Mouse (Mus musculus): ENCODE measurements around the gene C1rl.
"Not testable (repeated sequence)": the region's sequence is repeated elsewhere in the genome, so short reads cannot be mapped to it uniquely, and the experiment has no call there.

The C1rl gene

GRCm38 (mm10) chr6:124508292-124508691 is 15.4 kb downstream of the C1rl start:
- no peak for DNase-seq

- not testable (repeated sequence) for DNase-seq
These were observed 16.3 kb downstream of the C1rl start for GRCm38 (mm10) chr6:124509192-124509591.

- DNase-seq: no peak
These were observed 19.0 kb downstream of the C1rl start for GRCm38 (mm10) chr6:124511936-124512335.

GRCm38 (mm10) chr6:124512355-124512836 is 19.5 kb downstream of the C1rl start, which contains the start of gene C1ra:
Gene C1ra, plus strand, starts transcription at chr6:124512405.
- DNase-seq: peak; percentile 76

- not testable (repeated sequence) for DNase-seq
These were observed 24.8 kb downstream of the C1rl start for GRCm38 (mm10) chr6:124517733-124518132.

- DNase-seq: not testable (repeated sequence)
These were observed 29.2 kb downstream of the C1rl start for GRCm38 (mm10) chr6:124522082-124522481.

GRCm38 (mm10) chr6:124527881-124528280 is 35.0 kb downstream of the C1rl start:
- DNase-seq: no peak

GRCm38 (mm10) chr6:124531077-124531476 is 38.2 kb downstream of the C1rl start:
- no peak for DNase-seq

- DNase-seq: not testable (repeated sequence)
These were observed 43.4 kb downstream of the C1rl start for GRCm38 (mm10) chr6:124536125-124536829.

GRCm38 (mm10) chr6:124541176-124541575 is 48.3 kb downstream of the C1rl start:
- not testable (repeated sequence) for DNase-seq

- peak; percentile 82 for DNase-seq
These were observed 49.4 kb downstream of the C1rl start, which contains the start of gene C1s1 for GRCm38 (mm10) chr6:124542284-124542683. Gene C1s1, minus strand, starts transcription at chr6:124542359.

GRCm38 (mm10) chr6:124544466-124544865 is 51.6 kb downstream of the C1rl start:
- DNase-seq: peak; percentile 56

- DNase-seq: no peak
These were observed 52.5 kb downstream of the C1rl start for GRCm38 (mm10) chr6:124545425-124545824.

GRCm38 (mm10) chr6:124547979-124548378 is 55.1 kb downstream of the C1rl start:
- DNase-seq: not testable (repeated sequence)

GRCm38 (mm10) chr6:124549023-124549550 is 56.2 kb downstream of the C1rl start:
- no peak for DNase-seq

GRCm38 (mm10) chr6:124552766-124553165 is 59.9 kb downstream of the C1rl start:
- no peak for DNase-seq

- DNase-seq: not testable (repeated sequence)
These were observed 63.0 kb downstream of the C1rl start for GRCm38 (mm10) chr6:124555956-124556355.

Data from lung, postnatal 10 days (tissue).